Mouse (Mus musculus): ENCODE data around the gene Ugt1a6b.
A peak's percentile ranks its signal among the peaks of the same experiment; 100 is the strongest.
"Not testable (repeated sequence)": the region's sequence is repeated elsewhere in the genome, so short reads cannot be mapped to it uniquely, and the experiment has no call there.

Ugt1a6b gene

DNA sequence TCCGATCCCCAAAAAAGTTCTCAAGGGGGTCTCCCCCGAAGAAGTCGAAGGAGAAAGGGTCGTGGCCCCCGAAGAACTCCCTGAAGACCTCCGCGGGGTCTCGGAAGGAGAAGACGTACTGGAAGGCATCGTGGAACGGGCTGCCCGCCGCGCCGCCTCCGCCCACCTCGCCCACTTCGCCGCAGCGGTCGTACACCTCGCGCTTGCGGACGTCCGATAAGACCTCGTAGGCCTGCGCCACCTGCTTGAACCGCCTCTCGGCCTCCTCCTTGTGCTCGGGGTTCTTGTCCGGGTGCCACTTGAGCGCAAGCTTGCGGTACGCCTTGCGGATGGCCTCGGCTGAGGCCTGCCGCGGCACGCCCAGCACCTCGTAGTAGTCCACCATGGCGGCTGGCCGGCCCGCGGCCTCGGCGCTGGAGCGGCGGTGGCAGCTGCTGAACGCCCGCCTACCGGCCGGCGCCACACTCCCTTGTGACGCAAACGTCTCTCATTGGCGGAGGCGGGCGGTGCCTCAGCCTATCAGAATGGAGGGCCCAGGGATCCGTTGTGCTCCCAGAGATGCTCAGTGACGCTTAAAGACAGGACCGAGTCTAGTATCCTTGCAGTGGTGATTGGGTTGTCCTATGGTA lies 102.4 kb downstream of the Ugt1a6b start, which contains the start of gene Dnajb3:
Gene Dnajb3 (minus strand): TSS at position 489 of the 629 bp plus-strand sequence.
- peak; percentile 90 for DNase-seq

DNA sequence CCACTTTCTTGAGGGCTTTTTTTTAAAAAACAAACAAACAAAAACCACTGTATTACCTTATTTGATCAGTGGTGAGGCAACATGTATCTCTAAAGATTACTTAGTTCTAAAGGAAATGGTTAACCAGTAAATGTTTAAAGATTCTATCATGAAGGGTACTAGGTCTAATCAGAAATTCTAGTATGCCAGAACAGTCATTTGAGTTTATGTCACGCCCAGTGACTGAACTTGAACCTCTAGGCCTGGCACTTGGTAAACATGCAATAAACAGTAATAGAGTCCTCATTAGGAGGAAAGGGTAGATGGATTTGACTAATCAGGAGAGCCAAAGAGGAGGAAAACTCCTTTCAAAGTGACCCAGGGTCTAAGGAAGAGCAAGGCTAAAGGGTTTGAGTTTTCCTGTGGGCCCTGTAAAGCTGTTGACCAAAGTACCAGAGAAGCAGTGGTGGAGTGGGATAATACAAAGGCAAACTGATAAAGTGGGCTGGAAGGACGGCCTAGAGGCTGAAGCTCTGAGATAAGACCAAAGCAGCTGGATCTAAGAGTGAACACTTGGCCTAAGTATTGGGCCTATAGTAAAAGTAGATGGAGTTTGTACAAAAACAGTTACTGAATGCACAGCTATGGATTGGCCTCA lies 103.9 kb downstream of the Ugt1a6b start:
- no peak for DNase-seq

DNA sequence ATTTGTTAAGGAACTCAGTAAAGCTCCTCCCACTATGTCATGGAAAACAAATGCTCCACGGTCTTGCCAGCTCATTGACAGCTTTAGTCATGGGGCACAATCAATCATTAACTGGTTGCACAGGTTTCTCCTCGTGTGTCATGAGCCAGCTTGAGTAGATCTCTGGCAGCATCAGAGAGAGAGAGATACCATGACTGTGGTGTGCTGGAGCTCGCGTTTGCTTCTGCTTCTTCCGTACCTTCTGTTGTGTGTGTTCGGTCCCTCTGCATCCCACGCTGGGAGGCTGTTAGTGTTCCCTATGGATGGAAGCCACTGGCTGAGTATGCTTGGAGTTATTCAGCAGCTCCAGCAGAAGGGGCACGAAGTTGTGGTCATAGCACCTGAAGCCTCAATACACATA lies 108.8 kb downstream of the Ugt1a6b start, which contains the start of gene Ugt1a1:
Gene Ugt1a1 (plus strand): TSS at position 148 of the 400 bp plus-strand sequence.
- DNase-seq = no peak

DNA sequence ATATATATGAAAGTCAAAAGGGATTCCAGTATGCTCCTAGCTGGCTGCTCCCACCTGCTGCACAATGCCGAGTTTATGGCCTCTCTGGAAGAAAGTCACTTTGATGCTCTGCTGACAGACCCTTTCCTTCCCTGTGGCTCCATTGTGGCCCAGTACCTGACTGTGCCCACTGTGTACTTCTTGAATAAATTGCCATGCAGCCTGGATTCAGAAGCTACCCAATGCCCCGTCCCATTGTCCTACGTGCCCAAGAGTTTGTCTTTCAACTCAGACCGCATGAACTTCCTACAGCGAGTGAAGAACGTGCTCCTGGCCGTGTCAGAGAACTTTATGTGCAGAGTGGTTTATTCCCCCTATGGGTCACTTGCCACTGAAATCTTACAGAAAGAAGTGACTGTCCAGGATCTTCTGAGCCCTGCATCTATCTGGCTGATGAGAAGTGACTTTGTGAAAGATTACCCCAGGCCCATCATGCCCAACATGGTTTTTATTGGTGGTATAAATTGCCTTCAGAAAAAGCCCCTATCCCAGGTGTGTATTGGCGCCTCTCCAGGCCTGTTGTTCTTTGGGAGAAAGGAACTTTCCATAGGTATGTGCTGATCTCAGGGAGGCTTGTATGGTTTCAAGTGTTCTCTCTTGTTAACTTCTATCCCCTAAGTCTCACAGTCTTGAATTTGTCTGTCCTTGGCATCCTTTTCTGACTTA lies 109.4 kb downstream of the Ugt1a6b start:
- no peak for DNase-seq

DNA sequence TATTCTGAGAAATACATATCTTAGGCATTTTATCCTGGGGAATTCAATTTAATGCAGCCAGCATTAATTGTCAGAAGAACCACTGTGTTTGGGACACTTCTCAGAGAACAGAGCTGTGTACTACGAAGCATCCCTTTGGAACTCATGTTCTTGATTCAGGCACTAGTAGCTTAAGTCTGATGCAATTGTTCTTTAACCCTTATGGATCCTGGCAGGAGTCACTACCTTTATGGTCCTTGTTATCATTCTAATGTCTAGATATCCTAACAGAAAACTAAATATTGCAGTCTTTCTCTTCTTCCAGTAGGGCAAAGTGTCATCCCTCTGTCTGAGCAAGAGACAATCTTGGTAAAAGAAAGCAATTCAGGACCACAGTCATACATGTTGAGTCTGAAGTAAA lies 110.0 kb downstream of the Ugt1a6b start:
- DNase-seq = no peak

DNA sequence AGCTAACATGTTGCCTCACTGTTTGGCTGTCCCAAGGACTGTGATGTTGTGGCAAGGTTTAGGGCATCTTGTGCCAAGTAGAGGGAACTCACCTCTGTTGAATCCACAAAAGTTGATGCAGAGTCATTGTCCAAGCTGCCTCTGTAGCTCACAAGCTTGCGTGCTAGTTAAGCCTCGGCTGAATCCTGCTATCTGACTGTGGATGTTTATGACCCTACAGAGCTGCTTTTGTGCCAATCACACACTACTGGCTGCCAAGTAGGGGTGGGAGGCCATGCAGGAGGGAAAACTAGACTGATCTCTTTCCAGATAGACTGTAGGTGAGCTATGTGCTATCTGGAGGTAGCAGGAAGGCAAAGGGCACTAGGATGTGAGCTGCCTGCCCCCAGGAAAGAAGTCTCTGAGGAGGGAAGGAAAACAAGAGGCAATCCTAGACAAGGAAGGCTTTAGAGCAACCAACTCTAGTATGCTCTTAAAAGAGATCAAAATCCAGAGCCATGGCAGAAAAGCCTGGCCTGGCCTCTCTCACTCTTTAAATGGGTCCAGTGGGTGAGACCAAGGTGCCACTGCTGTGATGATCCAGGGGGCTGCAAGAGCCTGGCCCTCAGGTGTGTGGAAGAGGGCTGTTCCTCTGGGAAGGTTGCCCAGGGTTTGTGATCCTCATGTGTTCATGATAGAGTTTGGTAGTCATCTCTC lies 110.9 kb downstream of the Ugt1a6b start:
- no peak for DNase-seq

DNA sequence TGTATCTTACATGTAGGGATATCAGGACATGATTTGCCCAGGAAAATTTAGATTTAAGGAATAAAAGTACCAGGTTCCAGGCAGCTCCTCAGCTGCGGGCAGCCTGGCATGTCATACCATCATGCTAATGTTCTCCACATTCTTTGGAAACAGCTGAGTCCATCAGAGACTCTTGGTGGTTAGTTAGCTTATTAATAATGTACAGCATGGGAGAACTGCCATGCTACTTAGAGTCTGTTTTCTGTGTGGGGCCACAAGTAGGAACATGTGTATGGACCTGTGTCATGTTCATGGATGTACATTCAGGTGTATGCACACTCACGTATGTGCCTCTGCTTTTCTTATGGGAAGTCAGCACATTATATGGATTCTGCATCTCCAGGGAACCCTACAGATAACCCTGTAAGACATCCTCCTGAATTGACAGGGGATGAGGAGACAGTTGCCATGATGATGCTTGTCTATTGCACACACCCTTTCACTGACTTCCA lies 111.5 kb downstream of the Ugt1a6b start:
- no peak for DNase-seq

DNA sequence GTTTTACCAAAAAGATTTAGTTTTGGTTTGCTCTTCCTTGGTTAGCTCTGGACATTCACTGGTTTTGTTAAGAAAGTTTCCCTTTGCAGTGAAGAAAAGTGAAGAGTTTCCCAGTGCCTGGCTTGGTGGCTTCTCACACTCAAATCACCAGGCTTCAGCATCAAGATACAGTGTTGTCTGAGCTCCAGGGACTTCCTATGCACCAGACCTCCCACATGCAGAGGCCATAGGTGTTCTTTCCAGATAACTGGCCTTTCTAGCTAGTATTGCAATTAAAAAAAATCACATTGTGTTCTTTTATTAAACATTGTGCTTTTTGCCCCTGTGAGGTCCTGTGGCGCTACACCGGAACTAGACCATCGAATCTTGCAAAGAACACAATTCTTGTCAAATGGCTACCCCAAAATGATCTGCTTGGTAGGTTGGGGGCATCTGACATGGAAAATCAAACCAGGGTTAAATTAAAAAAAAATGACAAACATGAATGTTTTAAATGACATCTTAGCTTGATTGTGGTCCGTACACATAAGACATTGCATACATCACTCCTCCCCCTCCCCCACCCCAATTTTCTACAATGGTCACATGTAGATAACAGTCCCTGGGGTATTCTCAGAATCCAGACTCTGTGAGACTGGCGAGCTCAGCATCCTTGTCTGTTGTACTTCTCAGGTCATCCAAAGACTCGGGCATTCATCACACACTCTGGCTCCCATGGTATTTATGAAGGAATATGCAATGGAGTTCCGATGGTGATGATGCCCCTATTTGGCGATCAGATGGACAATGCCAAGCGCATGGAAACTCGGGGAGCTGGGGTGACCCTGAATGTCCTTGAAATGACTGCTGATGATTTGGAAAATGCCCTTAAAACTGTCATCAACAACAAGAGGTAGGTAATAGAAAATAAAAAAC lies 112.7 kb downstream of the Ugt1a6b start:
- no peak for DNase-seq

DNA sequence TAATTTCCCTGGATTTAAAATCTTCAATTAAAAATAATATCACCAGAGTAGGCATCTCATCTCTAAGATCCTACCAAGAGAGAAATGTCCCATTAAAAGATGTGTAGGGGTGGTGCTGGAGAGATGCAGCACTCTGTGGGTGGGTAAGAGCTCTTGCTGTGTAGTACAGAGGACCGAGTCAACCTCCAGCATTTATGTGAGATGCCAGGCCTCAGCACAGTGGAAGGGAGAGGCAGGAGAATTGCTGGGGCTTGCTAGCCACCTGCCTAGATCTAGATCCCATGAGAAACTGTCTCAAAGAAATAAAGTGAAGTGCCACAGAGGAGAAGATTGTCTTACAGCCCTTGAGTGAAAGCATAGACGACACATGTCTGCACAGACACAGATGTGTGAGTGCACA lies 113.5 kb downstream of the Ugt1a6b start:
- DNase-seq = no peak

DNA sequence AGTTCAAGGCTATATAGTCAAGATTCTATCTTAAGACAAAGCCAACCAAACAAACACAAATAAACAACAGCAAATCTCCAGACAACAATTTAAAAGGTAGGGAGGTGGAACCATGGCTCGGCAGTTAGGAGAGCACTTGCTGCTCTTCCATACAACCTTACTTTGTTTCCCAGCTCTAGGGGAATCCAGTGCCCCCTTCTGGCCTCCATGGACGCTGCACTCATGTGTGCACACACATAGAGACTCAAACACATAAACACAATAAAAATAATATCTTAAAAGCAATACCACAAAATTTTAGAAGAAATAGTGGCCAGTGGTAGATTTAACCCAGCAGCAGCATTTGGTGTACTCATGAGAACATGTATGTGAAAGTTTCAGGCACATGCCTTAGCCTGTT lies 114.1 kb downstream of the Ugt1a6b start:
- DNase-seq = no peak

DNA sequence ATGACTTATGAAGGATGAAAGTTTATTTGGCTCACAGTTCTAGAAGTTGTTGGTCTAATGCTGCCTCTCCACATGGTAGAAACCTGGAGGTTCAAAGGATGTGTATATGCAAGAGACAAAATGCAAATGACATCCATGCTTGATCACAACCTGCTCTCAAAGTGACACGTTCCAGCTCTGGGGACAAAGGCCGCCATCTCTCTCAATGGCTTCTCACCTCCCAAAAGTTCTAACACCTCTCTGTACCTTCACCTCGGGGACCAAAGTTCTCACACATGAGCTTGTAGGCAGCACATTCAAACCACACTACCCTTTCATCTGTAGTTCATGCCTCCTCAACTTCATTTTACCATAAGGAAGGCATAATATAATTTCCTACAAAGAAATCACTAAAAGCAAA lies 114.5 kb downstream of the Ugt1a6b start:
- no peak for DNase-seq

DNA sequence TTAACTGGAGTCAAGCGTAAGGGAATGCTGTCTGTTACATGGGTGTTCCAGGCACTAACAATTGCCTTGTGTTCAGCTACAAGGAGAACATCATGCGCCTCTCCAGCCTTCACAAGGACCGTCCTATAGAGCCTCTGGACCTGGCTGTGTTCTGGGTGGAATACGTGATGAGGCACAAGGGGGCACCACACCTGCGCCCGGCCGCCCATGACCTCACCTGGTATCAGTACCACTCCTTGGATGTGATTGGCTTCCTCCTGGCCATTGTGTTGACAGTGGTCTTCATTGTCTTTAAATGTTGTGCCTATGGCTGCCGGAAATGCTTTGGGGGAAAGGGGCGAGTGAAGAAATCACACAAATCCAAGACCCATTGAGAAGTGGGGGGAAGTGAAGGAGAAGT lies 115.0 kb downstream of the Ugt1a6b start:
- DNase-seq = no peak

DNA sequence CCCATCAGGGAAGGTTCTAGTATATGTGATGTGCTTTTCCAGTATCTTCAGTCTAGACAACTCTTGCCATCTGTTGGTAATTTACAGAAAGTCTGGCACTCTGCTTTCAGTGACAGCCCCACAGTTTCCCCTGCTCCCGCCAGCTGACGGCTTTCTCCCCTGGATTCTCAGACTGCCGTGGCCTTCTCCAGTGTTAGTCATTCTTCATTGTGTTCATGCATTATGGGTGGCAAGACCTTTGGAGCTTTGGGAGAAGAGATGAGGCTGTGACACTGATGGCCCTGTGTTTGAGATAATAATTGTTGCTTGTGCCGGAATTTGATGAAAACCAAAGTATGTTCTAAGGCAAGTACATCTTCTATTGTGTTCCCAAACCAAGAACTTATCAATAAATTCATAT lies 115.5 kb downstream of the Ugt1a6b start:
- DNase-seq = no peak

DNA sequence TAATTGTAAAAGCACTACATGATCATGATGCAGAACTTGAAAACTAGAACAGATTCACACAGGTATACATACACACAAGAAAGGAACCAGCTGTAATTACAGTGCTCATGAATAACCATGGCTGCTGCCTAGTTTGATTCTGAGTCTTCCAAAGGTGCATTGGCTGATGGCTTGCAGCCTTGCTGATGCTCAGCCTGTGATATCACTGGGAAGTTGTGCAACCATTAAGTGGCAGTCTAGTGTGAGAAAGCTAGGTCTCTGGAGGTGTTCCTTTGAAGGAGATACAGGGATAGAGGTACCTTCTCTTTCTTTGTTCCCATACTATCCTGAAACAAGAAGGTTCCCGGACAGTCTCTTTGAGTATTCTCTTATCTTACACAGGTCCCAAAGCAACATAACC lies 116.0 kb downstream of the Ugt1a6b start:
- no peak for DNase-seq

DNA sequence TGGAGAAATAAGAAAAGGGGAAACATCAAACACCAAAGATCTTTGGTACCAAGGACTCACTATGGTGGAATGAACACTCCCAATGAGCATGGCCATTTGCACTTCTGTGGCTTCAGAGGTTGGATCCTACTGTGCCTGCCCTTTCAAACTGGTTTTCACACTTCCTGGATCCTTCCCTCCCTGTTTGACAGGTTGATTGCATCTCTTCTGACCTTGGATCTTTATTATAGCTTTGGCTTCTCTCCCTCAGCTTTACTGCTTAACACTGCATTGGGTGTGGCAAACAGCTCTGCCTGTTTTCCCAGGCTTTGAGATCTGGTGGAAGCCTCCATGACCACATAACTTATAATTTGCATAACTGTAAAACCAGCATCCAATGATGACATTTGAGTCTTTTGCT lies 117.3 kb downstream of the Ugt1a6b start:
- no peak for DNase-seq

DNA sequence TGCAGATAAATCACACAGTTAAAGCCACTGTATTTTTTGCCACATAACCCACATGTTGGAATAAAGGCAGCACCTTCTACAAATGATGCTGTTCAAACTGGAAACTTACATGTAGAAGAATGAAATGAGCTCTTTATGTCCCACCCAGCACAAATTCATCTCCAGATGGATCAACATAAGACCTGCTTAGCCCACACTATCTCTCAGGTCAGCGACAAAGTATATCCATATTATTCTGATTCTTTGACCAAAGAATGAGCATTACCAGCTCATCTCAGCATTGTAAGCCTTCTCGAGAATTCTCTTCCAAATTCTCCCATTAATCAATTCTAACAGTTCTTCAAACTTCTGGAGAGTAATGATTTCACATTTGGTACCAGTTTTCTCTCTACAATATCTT lies 119.2 kb downstream of the Ugt1a6b start:
- no peak for DNase-seq

DNA sequence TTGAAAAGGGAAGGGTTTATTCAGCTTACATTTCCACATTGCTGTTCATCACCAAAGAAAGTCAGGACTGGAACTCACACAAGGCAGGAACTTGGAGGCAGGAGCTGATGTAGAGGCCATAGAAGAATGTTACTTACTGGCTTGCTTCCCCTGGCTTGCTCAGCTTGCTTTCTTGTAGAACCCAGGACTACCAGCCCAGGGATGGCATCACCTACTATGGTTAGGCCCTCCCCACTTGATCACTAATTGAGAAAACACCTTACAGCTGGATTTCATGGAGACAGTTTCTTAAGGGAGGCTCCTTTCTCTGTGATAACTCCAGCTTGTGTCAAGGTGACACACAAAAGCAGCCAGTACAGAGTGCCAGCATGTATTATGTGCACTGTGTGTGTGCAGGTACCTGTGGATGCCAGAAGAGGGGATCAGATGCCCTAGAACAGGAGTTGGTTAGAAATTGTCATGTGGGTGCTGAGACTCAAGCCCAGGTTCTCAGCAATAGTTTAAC lies 120.0 kb downstream of the Ugt1a6b start:
- DNase-seq = not testable (repeated sequence)

DNA sequence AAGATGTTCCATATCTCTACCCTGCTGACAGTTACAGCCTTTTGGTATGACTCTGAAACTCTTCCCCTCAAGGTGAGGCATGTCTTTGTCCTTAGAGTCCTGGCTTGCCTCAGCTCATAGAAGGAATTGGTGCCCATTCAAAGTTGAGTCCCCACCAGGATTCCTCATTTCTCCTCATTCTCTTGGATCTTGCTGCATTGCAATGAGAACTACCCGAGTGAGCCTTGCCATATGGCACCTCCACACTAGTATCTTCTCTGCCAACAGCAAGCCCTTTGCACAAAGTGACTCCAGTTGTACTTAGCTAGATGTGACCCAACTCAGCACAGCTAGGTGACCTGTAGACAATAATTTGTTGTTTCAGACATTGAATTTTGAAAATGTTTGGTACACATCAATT lies 120.5 kb downstream of the Ugt1a6b start:
- DNase-seq = no peak

DNA sequence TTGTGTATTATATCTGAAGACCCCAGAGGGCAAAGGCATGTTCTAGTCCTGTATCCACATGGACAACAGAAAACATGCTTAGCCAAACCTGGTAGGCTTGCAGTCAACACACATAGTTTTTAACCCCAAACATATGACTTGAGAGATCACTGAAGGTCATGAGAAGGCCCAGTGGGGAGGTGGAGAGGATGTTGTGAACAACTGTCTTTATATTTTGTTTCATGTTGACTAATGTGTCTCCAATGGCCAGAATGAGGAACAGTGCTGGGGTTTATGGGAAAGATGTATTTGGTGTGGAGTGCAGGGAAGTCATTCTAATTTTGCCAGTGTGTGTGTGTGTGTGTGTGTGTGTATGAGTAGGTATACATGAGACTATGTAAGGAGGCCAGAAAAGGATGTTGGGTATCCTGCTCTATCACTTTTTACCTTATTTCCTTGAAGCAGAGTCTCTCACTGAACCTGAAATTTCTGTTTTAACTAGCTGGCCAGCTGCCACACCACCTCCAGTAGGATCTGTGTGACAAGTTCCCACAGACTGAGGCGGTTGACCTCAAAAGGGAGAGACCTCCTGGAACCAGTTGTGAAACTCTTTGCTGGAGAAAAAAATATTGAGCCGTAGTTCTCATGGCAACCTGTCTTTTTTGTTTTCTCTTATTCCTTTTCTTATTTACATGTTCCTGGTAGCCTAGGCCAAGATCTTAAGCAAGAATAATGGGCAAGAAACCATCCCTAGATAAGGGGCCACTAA lies 121.2 kb downstream of the Ugt1a6b start:
- DNase-seq = no peak

DNA sequence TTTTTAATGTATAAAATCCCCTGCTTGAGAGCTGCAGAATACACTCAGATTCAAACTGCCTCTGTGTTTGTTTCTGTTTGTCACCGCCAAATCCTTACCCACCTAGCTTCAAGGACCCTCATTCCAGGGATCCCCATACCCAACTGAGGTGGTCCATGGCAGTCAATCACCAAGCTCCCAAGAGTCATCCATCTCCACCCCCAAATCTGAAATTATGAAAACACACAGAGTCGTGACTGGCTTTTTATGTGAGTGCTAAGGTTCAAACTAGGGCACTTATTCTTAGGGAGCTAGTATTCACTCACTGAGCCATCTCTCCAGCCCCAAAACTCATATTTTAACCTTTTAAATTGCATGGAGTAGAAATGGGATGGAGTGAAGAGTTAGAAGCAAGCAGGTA lies 122.2 kb downstream of the Ugt1a6b start:
- DNase-seq = not testable (repeated sequence)

DNA sequence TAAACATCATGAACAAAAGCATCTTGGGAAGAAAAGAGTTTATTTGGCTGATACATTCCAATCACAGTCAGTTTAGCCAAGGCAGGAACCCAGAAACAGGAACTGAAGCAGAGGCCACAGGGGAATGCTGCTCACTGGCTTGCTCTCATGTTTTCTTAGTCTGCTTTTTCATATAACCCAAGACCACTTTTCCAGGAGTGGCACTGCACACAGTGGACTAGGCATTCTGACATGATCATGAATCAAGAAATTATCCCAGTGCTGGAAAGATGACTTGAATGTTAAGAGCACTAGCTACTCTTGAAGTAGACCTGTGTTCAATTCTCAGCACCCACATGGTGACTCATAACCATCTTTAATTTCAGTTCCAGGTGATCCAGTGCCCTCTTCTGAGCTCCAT lies 122.7 kb downstream of the Ugt1a6b start:
- DNase-seq = no peak

Measured in right cerebral cortex, adult 18-20 months (tissue).